Mouse (Mus musculus) midbrain, embryonic 14.5 days (tissue): ENCODE measurements at regions not wholly inside any gene's neighbourhood (a gene's known extent, or its start where the extent isn't known, plus 50 kb on each side); places are given as distances from the start of the nearest gene placed in this dataset.

Experiments
- ATAC-seq: fragments of 200-750 bp; cut with Nextera tagmentation; 2 replicates; pipeline ENCODE4 v1.8.0; 2017; ENCODE audit warnings: moderate number of reproducible peaks, moderate library complexity; ENCODE audit not compliant: low FRiP score, low TSS enrichment
- DNase-seq: peaks from one replicate; pipeline ENCODE4 v3.0.0-alpha.2; 2015
- H3K27ac ChIP-seq: fragments of 300-500 bp; sonication (generic); replicated peaks from 2 replicates; pipeline ENCODE4 v1.5.1; 2014; ENCODE audit warnings: mild to moderate bottlenecking, low read depth, low read length, moderate library complexity
- H3K27me3 ChIP-seq: fragments of 300-500 bp; sonication (generic); 2 replicates; pipeline ENCODE4 v1.6.1; 2014; ENCODE audit warnings: low read length, control low read depth, mixed read lengths; ENCODE audit not compliant: control insufficient read depth, insufficient read depth
- H3K36me3 ChIP-seq: fragments of 300-500 bp; sonication (generic); 2 replicates; pipeline ENCODE4 v1.6.1; 2014; ENCODE audit warnings: low read length, control low read depth; ENCODE audit not compliant: control insufficient read depth, insufficient read depth
- H3K4me1 ChIP-seq: fragments of 300-500 bp; sonication (generic); 2 replicates; pipeline ENCODE4 v1.6.1; 2014; ENCODE audit warnings: mild to moderate bottlenecking, antibody characterized with exemption, low read length, control low read depth; ENCODE audit not compliant: control insufficient read depth, insufficient read depth
- H3K4me2 ChIP-seq: fragments of 300-500 bp; sonication (generic); 2 replicates; pipeline ENCODE4 v1.6.1; 2014; ENCODE audit warnings: mild to moderate bottlenecking, low read length, moderate library complexity
- H3K4me3 ChIP-seq: fragments of 300-500 bp; sonication (generic); replicated peaks from 2 replicates; pipeline ENCODE4 v1.5.1; 2014; ENCODE audit warnings: low read depth, low read length
- H3K9ac ChIP-seq: fragments of 300-500 bp; sonication (generic); replicated peaks from 2 replicates; pipeline ENCODE4 v1.6.1; 2014; ENCODE audit warnings: mild to moderate bottlenecking, low read length, moderate library complexity
- H3K9me3 ChIP-seq: fragments of 300-500 bp; sonication (generic); 2 replicates; pipeline ENCODE4 v1.6.1; 2016; ENCODE audit warnings: low read length, control low read depth, mixed read lengths; ENCODE audit not compliant: control insufficient read depth
- WGBS: fragments of 180-500 bp; shearing (Covaris S2); extraction: QIAGEN DNeasy Blood & Tissue Kit; methylation state at CpG from one replicate; pipeline ENCODE4 v1.1.7; 2014; 5-methylcytosine and 5-hydroxymethylcytosine counted together

DNA sequence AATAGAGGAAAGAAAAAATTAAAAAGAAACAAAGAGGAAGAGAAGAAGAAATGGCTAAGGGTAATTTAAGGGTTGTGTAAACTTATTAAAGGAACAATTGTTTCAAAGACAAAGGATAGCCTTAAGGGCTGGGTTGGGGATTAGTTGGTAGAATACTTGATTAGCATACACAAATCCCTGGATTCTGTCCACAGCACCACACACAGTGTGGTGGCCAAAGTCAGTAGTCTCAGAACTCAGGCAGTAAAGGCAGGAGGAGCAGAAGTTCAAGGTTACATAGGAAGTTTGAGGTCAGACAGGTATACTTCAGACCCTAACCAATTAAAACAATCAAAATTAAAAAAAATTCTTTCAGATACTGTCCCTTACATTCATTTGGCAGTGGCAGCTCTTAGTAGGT is 596.6 kb upstream of the Tbl1xr1 start:
- H3K9me3 ChIP-seq: no peaks in the 10 kb centered on the region
- H3K36me3 ChIP-seq: no peaks in the 10 kb centered on the region
- DNase-seq (no peak), ATAC-seq (no peak)
- H3K9ac ChIP-seq: no peak overlapping the region
- H3K4me3 ChIP-seq: no peak overlapping the region
- H3K27ac ChIP-seq: no peak overlapping the region
- H3K4me2 ChIP-seq: no peak overlapping the region
- H3K27me3 ChIP-seq: no peaks in the 10 kb centered on the region
- H3K4me1 ChIP-seq: peaks cover 4% of the 10 kb centered on the region; the same call in 1 of the 2 replicates

- Histone ChIP-seq H3K9me3 (no peaks in the 10 kb centered on the region), H3K27me3 (no peaks in the 10 kb centered on the region), H3K27ac (no peak overlapping the region), H3K9ac (no peak overlapping the region), H3K36me3 (no peaks in the 10 kb centered on the region), H3K4me3 (no peak overlapping the region), H3K4me1 (peaks cover 4% of the 10 kb centered on the region; the same call in 1 of the 2 replicates), H3K4me2 (no peak overlapping the region)
- ATAC-seq: no peak
- DNase-seq: no peak
- 85% methylated on average over 2 of the region's 2 CpGs for WGBS
These were observed 592.4 kb upstream of the Tbl1xr1 start for GRCm38 (mm10) chr3:21484052-21484451.

DNA sequence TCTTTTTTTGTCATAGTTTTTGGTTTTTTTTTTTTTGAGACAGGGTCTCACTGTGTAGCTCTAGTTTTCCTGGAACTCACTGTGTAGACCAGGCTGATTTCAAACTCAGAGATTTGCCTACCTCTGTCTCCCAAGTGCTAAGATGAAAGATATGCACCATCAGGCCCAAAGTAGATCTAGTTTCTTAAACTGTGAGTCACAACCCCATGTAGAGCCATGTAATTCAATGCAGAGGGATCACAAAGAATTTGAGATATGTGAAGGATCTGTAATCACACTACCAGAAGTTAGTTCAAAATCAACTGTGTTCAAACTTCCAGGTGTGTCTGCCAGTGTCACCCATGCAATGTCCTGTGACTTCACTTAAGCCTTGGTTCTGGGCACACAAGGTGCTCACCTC is 591.0 kb upstream of the Tbl1xr1 start:
- Histone ChIP-seq H3K4me3 (no peak overlapping the region), H3K27me3 (no peaks in the 10 kb centered on the region), H3K4me2 (no peak overlapping the region), H3K36me3 (no peaks in the 10 kb centered on the region), H3K9ac (no peak overlapping the region), H3K27ac (no peak overlapping the region), H3K9me3 (no peaks in the 10 kb centered on the region), H3K4me1 (no peaks in the 10 kb centered on the region)
- DNase-seq: no peak
- no peak for ATAC-seq

GRCm38 (mm10) chr3:21489547-21489946 is 586.9 kb upstream of the Tbl1xr1 start:
- no peak for ATAC-seq
- Histone ChIP-seq H3K9me3 (no peaks in the 10 kb centered on the region), H3K36me3 (no peaks in the 10 kb centered on the region), H3K9ac (no peak overlapping the region), H3K27me3 (no peaks in the 10 kb centered on the region), H3K4me3 (no peak overlapping the region), H3K4me2 (no peak overlapping the region), H3K4me1 (no peaks in the 10 kb centered on the region), H3K27ac (no peak overlapping the region)
- DNase-seq: no peak
- 93% methylated on average over 1 of the region's 1 CpGs for WGBS

GRCm38 (mm10) chr3:21492413-21492812 is 584.0 kb upstream of the Tbl1xr1 start:
- 62% methylated on average over 3 of the region's 3 CpGs for WGBS
- H3K4me3 ChIP-seq: no peak overlapping the region

DNA sequence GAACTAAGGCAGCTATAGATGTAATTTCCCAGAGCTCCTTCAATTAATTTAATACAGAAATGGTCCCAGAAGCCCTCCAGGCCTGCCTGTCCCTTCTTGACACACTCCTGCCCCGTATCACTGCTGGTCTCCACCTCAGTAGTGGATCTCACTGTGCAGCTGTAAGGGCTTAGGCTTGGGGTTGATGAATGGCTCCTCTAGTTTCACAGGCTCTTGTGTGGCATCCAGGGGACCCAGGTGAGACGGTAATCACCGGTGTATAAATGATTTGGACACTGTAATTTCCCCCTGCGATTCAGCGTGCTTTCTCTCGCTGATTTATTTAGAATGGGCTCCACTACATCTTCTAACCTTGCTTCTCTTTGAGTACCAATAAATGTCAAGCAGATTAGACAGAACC is 583.1 kb upstream of the Tbl1xr1 start:
- WGBS: 83% methylated on average over 6 of the region's 6 CpGs
- Histone ChIP-seq H3K27me3 (no peaks in the 10 kb centered on the region), H3K9me3 (no peaks in the 10 kb centered on the region), H3K9ac (no peak overlapping the region), H3K4me2 (no peak overlapping the region), H3K4me3 (no peak overlapping the region), H3K4me1 (peaks cover 7% of the 10 kb centered on the region), H3K36me3 (no peaks in the 10 kb centered on the region), H3K27ac (no peak overlapping the region)
- DNase-seq: no peak
- no peak for ATAC-seq

More at GRCm38 (mm10) chr3:21492413-21492812, 584.0 kb upstream of the Tbl1xr1 start:
- DNase-seq (no peak), ATAC-seq (no peak)
- Histone ChIP-seq H3K4me2 (no peak overlapping the region), H3K27ac (no peak overlapping the region), H3K27me3 (no peaks in the 10 kb centered on the region), H3K9me3 (no peaks in the 10 kb centered on the region), H3K36me3 (no peaks in the 10 kb centered on the region), H3K9ac (no peak overlapping the region), H3K4me1 (peaks cover 7% of the 10 kb centered on the region)

GRCm38 (mm10) chr3:21494904-21495303 is 581.5 kb upstream of the Tbl1xr1 start:
- Histone ChIP-seq H3K9ac (no peak overlapping the region), H3K4me1 (peaks cover 7% of the 10 kb centered on the region), H3K4me3 (no peak overlapping the region), H3K4me2 (no peak overlapping the region), H3K27ac (peak overlapping the region; percentile 37; the same call in 1 of the 2 replicates), H3K9me3 (no peaks in the 10 kb centered on the region), H3K36me3 (no peaks in the 10 kb centered on the region), H3K27me3 (no peaks in the 10 kb centered on the region)
- ATAC-seq (no peak), DNase-seq (peak; percentile 75)
- 34% methylated on average over 3 of the region's 3 CpGs for WGBS

DNA sequence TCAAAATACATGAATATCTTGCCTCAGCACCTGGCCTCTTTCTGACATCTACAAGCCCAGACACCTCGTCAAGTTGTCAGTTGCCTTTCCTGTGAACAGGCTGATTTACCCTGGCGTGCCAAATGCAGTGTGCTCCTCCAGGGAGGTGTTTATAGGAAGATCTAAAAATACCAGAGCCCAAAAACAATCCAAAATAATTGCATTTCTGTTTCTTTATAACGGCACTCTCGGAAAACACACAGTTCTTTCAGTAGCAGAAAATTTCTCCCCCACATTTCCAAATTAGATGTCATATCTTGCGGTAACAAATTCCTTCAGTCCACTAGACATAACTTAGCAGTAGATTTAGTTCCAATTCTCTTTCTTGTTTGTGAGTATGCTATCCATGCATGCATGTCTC is 580.8 kb upstream of the Tbl1xr1 start:
- peaks cover 7% of the 10 kb centered on the region for H3K4me1 ChIP-seq
- H3K36me3 ChIP-seq: no peaks in the 10 kb centered on the region
- WGBS: 65% methylated on average over 5 of the region's 5 CpGs
- H3K4me3 ChIP-seq: no peak overlapping the region
- H3K27me3 ChIP-seq: no peaks in the 10 kb centered on the region
- no peaks in the 10 kb centered on the region for H3K9me3 ChIP-seq
- ATAC-seq (no peak), DNase-seq (no peak)
- H3K9ac ChIP-seq: no peak overlapping the region
- no peak overlapping the region for H3K4me2 ChIP-seq
- 0 out of 2 replicates have a peak overlapping the region, but pooled peaks have one; percentile 13 for H3K27ac ChIP-seq

GRCm38 (mm10) chr3:21496166-21496565 is 580.3 kb upstream of the Tbl1xr1 start:
- Histone ChIP-seq H3K4me3 (no peak overlapping the region), H3K9ac (no peak overlapping the region), H3K27me3 (no peaks in the 10 kb centered on the region), H3K36me3 (no peaks in the 10 kb centered on the region), H3K27ac (no peak overlapping the region), H3K4me2 (no peak overlapping the region), H3K4me1 (peaks cover 7% of the 10 kb centered on the region), H3K9me3 (no peaks in the 10 kb centered on the region)
- no peak for DNase-seq
- WGBS: 86% methylated on average over 2 of the region's 2 CpGs
- no peak for ATAC-seq
